Mouse (Mus musculus): ENCODE measurements at regions not wholly inside any gene's neighbourhood (a gene's known extent, or its start where the extent isn't known, plus 50 kb on each side); places are given as distances from the start of the nearest gene placed in this dataset.

GRCm38 (mm10) chr1:127001700-127002099, 171.1 kb upstream of the Nckap5 start:
- TF ChIP-seq POLR2A (IDR thresholded peaks at IDR 0.05; ENCODE audit: borderline replicate concordance, insufficient read depth, low read length) (no peak), CTCF (IDR thresholded peaks at IDR 0.05; ENCODE audit: borderline replicate concordance, insufficient read depth, low read depth, low read length) (no peak)
